Mouse (Mus musculus) left cerebral cortex, postnatal 14 days (tissue): ENCODE results near the gene Lrp1. TPM values are rescaled to one million over a fixed set of nuclear protein-coding genes. Genes with fewer than 3 reads are reported as not detected.
"Not testable (repeated sequence)": the region's sequence is repeated elsewhere in the genome, so short reads cannot be mapped to it uniquely, and the experiment has no call there.

Experiments
- DNase-seq, 2 experiments: peaks; one replicate each; pipeline ENCODE4 v3.0.0; 2021 to 2022; ENCODE audit warnings: low spot score in 2 of 2, mixed read lengths in 1 of 2
- intact Hi-C: fragments of 180-260 bp; cut with DNase I; formaldehyde crosslinking; loops from one replicate; pipeline ENCODE4 v1.15.1; 2025
- long read RNA-seq, 2 experiments: library from polyadenylated mRNA; stranded (forward); transcript quantifications; one replicate each; pipeline ENCODE4 v2.0.0; 2021
- total RNA-seq, 2 experiments: library from RNA; stranded (reverse); gene quantifications; 2 replicates each; pipeline ENCODE4 v1.2.3; 2021

Lrp1 gene
- 100 to 1,000 TPM; 285 to 305 TPM for total RNA-seq
- long read RNA-seq, experiment 1, partial matches to known transcripts: 54 of 59 reads
- long read RNA-seq, experiment 1, other reads (novel, unspliced or antisense): 4 of 59 reads
- long read RNA-seq, experiment 2, partial matches to known transcripts: 63 of 67 reads
- long read RNA-seq, experiment 2, other reads (novel, unspliced or antisense): 0 of 67 reads

DNA sequence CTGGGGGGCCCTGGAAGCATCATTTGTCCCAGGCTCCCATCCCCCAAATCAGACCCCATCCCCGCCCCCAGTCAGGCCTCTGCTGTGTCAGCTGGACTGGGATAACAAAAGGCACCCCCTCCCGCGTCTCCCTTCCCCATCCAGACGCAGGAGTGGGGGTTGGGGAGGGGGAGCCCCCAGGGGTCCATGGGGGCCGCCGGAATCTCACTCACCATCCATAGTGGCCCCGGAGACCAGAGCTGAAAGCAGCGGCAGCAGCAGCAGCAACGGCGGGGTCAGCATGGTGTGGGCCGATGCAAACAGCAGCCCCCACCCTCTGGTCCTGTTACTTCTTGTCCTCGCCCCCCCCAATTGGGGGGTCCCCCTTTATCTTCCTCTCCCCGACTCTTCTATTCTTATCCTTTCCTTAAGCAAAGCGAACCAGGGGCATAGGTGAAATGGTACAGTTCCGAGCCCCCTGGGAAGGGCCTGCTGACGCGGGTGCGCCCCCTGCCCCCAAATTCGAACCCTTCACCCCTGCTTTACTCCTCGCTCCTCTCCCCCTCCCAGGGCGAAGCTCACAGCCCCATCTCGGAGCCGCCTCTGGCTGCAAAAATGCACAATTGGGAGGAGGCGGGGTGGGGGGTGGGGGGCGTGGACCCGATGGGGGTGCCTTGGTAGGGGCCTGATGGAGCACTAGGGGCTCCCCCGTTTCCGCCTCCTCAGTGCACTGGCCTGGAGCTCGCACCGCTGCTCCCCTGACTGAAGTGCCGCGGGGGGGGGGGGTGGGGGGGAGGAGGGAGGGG, at the start of gene Lrp1:
Gene Lrp1 (minus strand): TSS at position 743 of the 785 bp plus-strand sequence.
- DNase-seq: peak; percentile 48 to 51

DNA sequence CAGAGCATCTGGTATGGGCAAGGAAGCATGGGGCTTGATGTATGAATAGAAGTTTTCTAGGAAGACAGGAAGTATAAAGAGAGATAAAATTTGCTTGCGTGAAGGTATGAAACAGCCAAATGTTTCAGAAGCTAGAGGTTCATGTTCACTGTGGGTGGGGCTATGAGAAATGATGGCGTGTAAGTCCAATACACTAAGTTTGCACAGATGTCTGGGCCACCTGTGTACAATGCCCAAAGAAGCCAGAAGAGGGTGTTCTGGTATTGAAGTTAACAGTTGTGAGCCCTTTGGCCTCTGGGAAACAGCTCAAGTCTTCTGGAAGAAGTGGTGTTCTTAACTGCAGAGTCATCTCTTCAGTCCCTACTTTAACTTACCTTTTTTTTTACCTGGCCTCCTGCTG, 49.2 kb upstream of the Lrp1 start:
- intact Hi-C loops: loop anchor here (10.0 kb wide), 1 partner anchor 335 kb away; the partner anchor contains the start of gene Hsd17b6
- DNase-seq: no peak

More for the DNA sequence above, at the start of gene Lrp1:
- intact Hi-C loops: no loop called here

GRCm38 (mm10) chr10:127669170-127669569, 48.2 kb upstream of the Lrp1 start:
- DNase-seq: peak; percentile 74 to 89
- intact Hi-C loops: no loop called here

DNA sequence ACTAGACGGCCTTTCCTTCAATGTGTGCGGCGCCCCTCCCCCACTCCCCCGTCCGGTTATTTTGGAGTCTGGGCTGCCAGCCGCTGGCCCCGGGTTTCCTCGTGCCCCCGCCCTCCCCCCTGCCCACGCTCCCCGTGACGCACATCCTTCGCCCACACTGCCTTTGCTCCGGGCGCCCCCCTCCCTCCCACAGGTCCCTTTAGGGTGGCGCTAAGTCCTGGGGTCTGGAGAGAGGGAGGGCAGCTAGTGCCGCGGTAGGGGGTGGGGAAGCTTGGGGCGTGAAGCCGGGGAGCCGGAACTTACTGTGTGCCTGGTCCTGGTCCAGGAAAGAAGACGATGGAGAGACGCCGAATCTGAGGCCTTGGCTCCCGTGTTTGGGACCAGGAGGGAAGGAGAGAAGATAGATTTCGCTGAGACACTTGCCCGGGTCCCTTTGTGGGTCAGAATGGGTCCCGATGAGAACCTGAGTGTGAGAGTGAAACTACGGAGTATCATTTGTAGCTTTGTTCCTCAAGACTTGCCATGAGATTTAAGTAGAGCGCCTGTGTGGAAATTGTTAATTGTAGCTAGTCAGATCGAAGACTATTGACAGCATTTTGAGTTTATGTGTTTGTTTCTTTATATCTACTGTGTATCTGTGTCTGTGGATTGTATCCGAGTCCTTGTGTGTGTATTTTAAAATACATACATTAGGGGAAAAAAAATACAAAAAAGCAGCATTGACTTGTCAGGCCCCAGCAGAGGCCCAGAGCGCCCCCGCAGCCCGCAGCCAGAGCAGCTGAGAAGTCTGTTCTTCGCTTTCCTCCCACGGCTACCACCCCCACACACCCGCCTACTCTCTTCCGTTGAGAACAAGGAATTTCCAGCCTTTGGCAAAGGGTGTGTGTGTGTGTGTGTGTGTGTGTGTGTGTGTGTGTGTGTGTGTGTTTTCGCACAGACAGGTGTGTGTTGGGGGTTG, 47.4 kb upstream of the Lrp1 start, which contains the start of gene Nab2:
Gene Nab2 (minus strand): TSS at position 476 of the 958 bp plus-strand sequence.
- DNase-seq: peak; percentile 84 to 86
- intact Hi-C loops: no loop called here

GRCm38 (mm10) chr10:127667269-127668092, 46.5 kb upstream of the Lrp1 start:
- intact Hi-C loops: no loop called here
- DNase-seq: peak; percentile 74 to 84

- peak; percentile 70 to 85 for DNase-seq
Observed at GRCm38 (mm10) chr10:127666501-127667268, 45.7 kb upstream of the Lrp1 start, which contains the start of gene Nemp1. Gene Nemp1 (plus strand): TSS chr10:127666901.

DNA sequence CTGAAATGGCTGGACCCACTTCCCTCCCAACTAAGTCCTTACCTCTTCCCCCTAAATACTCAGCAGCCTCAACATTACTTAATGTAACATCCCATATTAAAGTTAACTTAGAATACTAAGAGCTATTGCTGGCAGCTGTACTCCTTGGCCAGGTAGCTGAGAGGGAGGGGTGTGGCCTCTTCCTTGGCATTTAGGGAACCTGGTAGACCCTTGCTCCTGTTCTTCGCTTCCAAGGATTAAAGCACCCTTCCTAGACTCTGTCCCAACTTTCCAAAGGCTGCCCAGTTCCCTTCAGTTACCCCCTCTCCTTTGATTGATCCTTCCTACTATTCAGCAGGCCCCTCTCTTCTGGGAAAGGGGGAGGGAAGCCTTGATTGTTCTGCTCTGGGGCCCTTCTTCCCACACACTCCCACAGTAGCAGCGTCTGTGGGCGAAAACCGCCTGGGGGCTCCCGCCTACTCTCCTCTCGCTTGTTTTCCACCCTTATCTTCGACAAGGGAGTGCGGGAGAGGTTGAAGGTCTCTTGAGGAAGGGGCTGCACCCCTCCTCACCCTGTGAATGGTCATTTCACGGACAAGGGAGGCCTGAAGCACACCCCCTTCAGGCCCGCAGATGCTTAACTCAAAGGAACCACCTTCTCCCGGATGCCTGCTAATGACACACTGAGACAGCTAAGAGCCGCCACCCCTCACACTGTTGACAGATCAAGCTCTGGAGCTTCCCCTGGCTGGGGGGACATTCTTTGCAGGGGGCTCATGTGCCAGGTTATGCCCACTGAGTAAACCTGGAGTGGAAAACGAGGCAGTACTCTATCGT, 44.6 kb upstream of the Lrp1 start:
- intact Hi-C loops: no loop called here
- DNase-seq: no peak

More at GRCm38 (mm10) chr10:127666501-127667268, 45.7 kb upstream of the Lrp1 start, which contains the start of gene Nemp1:
- intact Hi-C loops: no loop called here

- intact Hi-C loops: no loop called here
- DNase-seq: no peak
Observed at GRCm38 (mm10) chr10:127664891-127665290, 43.9 kb upstream of the Lrp1 start.

GRCm38 (mm10) chr10:127664166-127664565, 43.2 kb upstream of the Lrp1 start:
- DNase-seq: no peak
- intact Hi-C loops: no loop called here

DNA sequence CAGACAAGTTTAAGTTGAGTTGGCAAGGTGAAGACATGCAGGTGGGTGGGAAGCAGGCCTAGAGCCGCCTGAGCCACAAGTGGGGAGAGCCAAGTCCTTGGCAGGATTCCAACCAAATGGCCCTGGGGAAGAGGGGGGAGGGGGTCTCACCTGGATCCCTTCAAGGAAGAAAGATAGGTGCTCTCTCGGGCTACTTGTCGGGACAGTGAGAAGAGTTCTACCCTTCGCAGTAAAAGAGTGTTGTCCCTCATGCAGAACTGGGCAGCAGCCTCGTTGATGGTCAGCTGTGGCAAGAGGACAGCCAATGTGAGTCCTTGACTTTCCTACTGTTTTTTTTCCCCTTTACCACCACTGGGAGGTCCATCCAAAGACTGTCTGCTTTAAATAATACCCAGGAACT, 42.6 kb upstream of the Lrp1 start:
- intact Hi-C loops: no loop called here
- no peak for DNase-seq

- intact Hi-C loops: no loop called here
- no peak for DNase-seq
Observed at GRCm38 (mm10) chr10:127662666-127663253, 41.8 kb upstream of the Lrp1 start.

GRCm38 (mm10) chr10:127661915-127662663, 41.1 kb upstream of the Lrp1 start:
- DNase-seq: peak; percentile 67 to 69
- intact Hi-C loops: no loop called here

DNA sequence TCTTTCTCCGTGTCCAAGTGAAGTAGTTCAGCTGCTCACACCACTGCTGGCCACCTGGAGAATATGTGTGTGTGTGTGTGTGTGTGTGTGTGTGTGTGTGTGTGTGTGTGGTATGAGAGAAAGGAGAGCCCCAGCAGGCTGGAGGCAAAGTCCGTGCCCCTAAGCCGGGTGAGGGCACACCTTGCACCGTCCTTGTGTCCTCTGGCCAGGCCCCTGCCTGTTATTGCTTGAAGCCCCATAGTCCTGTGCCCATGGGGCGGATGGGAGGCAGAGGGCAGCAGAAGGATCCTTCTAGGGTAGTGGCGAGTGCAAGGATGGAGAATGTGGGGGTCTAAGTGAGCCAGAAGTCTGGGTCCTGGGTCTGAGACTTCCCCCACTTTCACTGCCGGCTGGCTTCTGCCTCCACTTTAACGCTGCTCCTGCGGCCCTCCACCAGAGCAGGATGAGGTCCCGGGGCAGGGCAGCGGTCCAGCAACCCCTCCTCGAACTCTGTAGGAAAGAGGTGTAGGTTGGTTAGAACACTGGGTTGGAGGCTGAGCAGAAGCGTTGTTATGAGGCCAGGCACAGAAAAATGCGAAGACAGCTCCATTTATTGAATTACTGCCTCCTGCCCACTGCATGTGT, 40.5 kb upstream of the Lrp1 start:
- DNase-seq: no peak
- intact Hi-C loops: no loop called here

GRCm38 (mm10) chr10:127659551-127659950, 38.6 kb upstream of the Lrp1 start:
- intact Hi-C loops: no loop called here
- DNase-seq: no peak

- no peak for DNase-seq
- intact Hi-C loops: no loop called here
Observed at GRCm38 (mm10) chr10:127658076-127658475, 37.1 kb upstream of the Lrp1 start.

GRCm38 (mm10) chr10:127657617-127658016, 36.7 kb upstream of the Lrp1 start:
- intact Hi-C loops, DNase-seq: not testable (repeated sequence)
